8 mouse cellular contexts compared by ENCODE assay signal in genomic region chr14:25607141-25607967, GRCm38 (mm10).
A peak's percentile ranks its signal among the peaks of the same experiment; 100 is the strongest.
DNase-seq lines count a peak whose midpoint lies in the region; ATAC-seq and TF ChIP-seq lines count a peak whose summit lies in the region.

No protein-coding gene starts in this region.

- ATAC-seq in kidney, embryonic 15.5 days (replicated peaks; ENCODE audit: low FRiP score): peak; percentile 55
- ATAC-seq in forebrain, embryonic 15.5 days (replicated peaks): peak; percentile 73
- ATAC-seq in liver, embryonic 14.5 days (ENCODE audit: insufficient read depth): peak; percentile 27; the same call in 1 of the 2 replicates
- peak; percentile 77 for ATAC-seq in neural tube, embryonic 14.5 days (ENCODE audit: low read depth)

- DNase-seq in kidney, adult 8-10 months: no peak
- DNase-seq in adrenal gland, adult 2 months: peak; percentile 59
- peak; percentile 55 for DNase-seq in induced T-regulatory cell, adult 2 months (ENCODE audit: low read depth)
- no peak for DNase-seq in liver, embryonic 14.5 days (ENCODE audit: low read depth in 3 of 3, low spot score in 3 of 3)
- peak; percentile 71 for DNase-seq in yolk sac, embryonic 10.5 days (ENCODE audit: low spot score)

- peak overlapping the region; percentile 82 for H3K4me3 ChIP-seq in kidney, embryonic 15.5 days (replicated peaks)
- H3K4me3 ChIP-seq in forebrain, embryonic 15.5 days: peak overlapping the region; percentile 76
- peak overlapping the region; percentile 40 to 59 for H3K4me3 ChIP-seq in liver, embryonic 14.5 days (ENCODE audit: insufficient read depth in 1 of 2, low read depth in 2 of 2, low read length in 2 of 2)
- H3K4me3 ChIP-seq in neural tube, embryonic 14.5 days (ENCODE audit: low read depth, low read length): peak overlapping the region; percentile 73

- H3K27ac ChIP-seq in kidney, embryonic 15.5 days: peak overlapping the region; percentile 97
- H3K27ac ChIP-seq in forebrain, embryonic 15.5 days (replicated peaks): peak overlapping the region; percentile 98
- no peak overlapping the region for H3K27ac ChIP-seq in liver, embryonic 14.5 days
- peak overlapping the region; percentile 99 for H3K27ac ChIP-seq in neural tube, embryonic 14.5 days (ENCODE audit: low read depth, low read length)

- under 1% methylated on average over 66 of the region's 103 CpGs for WGBS in kidney, embryonic 15.5 days
- under 1% methylated on average over 88 of the region's 103 CpGs for WGBS in forebrain, embryonic 15.5 days
- WGBS in liver, embryonic 14.5 days (ENCODE audit: insufficient replicate concordance): under 1% methylated on average over 84 of the region's 103 CpGs
- WGBS in neural tube, embryonic 14.5 days: under 1% methylated on average over 48 of the region's 103 CpGs

- no peaks in the 10 kb centered on the region for H3K9me3 ChIP-seq in kidney, embryonic 15.5 days (replicated peaks)
- no peaks in the 10 kb centered on the region for H3K9me3 ChIP-seq in forebrain, embryonic 15.5 days
- H3K9me3 ChIP-seq in liver, embryonic 14.5 days (ENCODE audit: control insufficient read depth, low read length): no peaks in the 10 kb centered on the region
- H3K9me3 ChIP-seq in neural tube, embryonic 14.5 days (ENCODE audit: control insufficient read depth, low read length): no peaks in the 10 kb centered on the region

- H3K9ac ChIP-seq in kidney, embryonic 15.5 days: peak overlapping the region; percentile 81
- H3K9ac ChIP-seq in forebrain, embryonic 15.5 days (replicated peaks): peak overlapping the region; percentile 96
- H3K9ac ChIP-seq in liver, embryonic 14.5 days (replicated peaks): peak overlapping the region; percentile 37
- peak overlapping the region; percentile 99 for H3K9ac ChIP-seq in neural tube, embryonic 14.5 days (replicated peaks; ENCODE audit: low read depth, low read length)

- no peaks in the 10 kb centered on the region for H3K36me3 ChIP-seq in kidney, embryonic 15.5 days
- no peaks in the 10 kb centered on the region for H3K36me3 ChIP-seq in forebrain, embryonic 15.5 days
- H3K36me3 ChIP-seq in liver, embryonic 14.5 days (replicated peaks; ENCODE audit: control insufficient read depth, insufficient read depth, low read depth): no peaks in the 10 kb centered on the region
- no peaks in the 10 kb centered on the region for H3K36me3 ChIP-seq in neural tube, embryonic 14.5 days (ENCODE audit: control insufficient read depth, insufficient read depth, low read length)

- H3K27me3 ChIP-seq in kidney, embryonic 15.5 days: no peaks in the 10 kb centered on the region
- H3K27me3 ChIP-seq in forebrain, embryonic 15.5 days: no peaks in the 10 kb centered on the region
- peaks cover 27% of the 10 kb centered on the region for H3K27me3 ChIP-seq in liver, embryonic 14.5 days (ENCODE audit: control insufficient read depth, insufficient read depth, low read length)
- no peaks in the 10 kb centered on the region for H3K27me3 ChIP-seq in neural tube, embryonic 14.5 days (ENCODE audit: control insufficient read depth, insufficient read depth, low read length)

- peaks cover 92% of the 10 kb centered on the region for H3K4me1 ChIP-seq in kidney, embryonic 15.5 days
- H3K4me1 ChIP-seq in forebrain, embryonic 15.5 days: peaks cover 83% of the 10 kb centered on the region
- peaks cover 0 to 15% of the 10 kb centered on the region in 2 experiments; a peak in 2 of 4 replicates for H3K4me1 ChIP-seq in liver, embryonic 14.5 days (replicated peaks; ENCODE audit: control insufficient read depth in 2 of 2, insufficient read depth in 2 of 2, low read length in 1 of 2)
- peaks cover 62% of the 10 kb centered on the region for H3K4me1 ChIP-seq in neural tube, embryonic 14.5 days (ENCODE audit: control insufficient read depth, insufficient read depth, low read length)

- peak overlapping the region; percentile 91 for H3K4me2 ChIP-seq in kidney, embryonic 15.5 days
- H3K4me2 ChIP-seq in forebrain, embryonic 15.5 days (replicated peaks): peak overlapping the region; percentile 98
- H3K4me2 ChIP-seq in liver, embryonic 14.5 days (ENCODE audit: low read depth): peak overlapping the region; percentile 79
- peak overlapping the region; percentile 99 for H3K4me2 ChIP-seq in neural tube, embryonic 14.5 days (ENCODE audit: low read depth, low read length)

- TF ChIP-seq EP300 in liver, embryonic 14.5 days (IDR thresholded peaks at IDR 0.05; ENCODE audit: low read depth): no peak

- no peak for TF ChIP-seq CTCF in liver, embryonic 14.5 days (IDR thresholded peaks at IDR 0.05; ENCODE audit: low read depth)

Comparison
In these comparisons a context has a peak if more than half of its experiments do, and no peak if none do; other contexts are left out.
1. ATAC-seq: peak in every context shown above with its lines; median percentile 77 in neural tube, embryonic 14.5 days; 73 in forebrain, embryonic 15.5 days; 55 in kidney, embryonic 15.5 days; 27 in liver, embryonic 14.5 days.
2. H3K9ac ChIP-seq: peak in every context shown above with its lines; median percentile 99 in neural tube, embryonic 14.5 days; 96 in forebrain, embryonic 15.5 days; 81 in kidney, embryonic 15.5 days; 37 in liver, embryonic 14.5 days.
3. DNase-seq: peak in adrenal gland, adult 2 months (single experiment), induced T-regulatory cell, adult 2 months (single experiment) and yolk sac, embryonic 10.5 days (single experiment); none in kidney, adult 8-10 months (0 of 2) and liver, embryonic 14.5 days (0 of 3).
4. Peak in every context shown above with its lines, with median percentiles within 50 percentile points of each other: H3K4me2 ChIP-seq and H3K4me3 ChIP-seq.